12 mouse cellular contexts compared by ENCODE assay signal in the genomic region with DNA sequence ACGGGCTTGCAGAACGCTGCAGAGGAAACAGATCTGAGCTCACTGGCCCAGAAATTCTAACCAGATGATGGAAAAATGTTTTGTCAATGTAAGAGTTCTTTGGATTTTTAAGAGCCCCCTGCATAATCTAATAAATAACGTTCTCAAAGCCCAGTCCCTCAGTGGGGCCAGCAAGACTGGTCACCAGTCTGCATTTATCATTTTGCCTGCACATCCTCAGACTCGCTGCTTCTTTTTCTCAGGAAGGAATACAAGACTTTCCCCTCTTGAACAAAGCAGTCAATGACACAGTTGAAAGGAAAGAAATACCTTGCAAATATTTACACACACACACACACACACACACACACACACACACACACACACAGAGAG.
DNase-seq lines count a peak whose midpoint lies in the region; ATAC-seq and TF ChIP-seq lines count a peak whose summit lies in the region.
"Had no signal": no experiment of that assay in that cellular context is flagged by ENCODE, and none has a peak within 500 bp of the region (broad histone marks: within the 10 kb centered on the region; RNA-seq: fewer than 3 reads in every experiment).

No protein-coding gene starts in this region.

- H3K27ac ChIP-seq in heart, embryonic 11.5 days (ENCODE audit: low read depth, low read length): peak overlapping the region; percentile 15; the same call in 1 of the 2 replicates
- H3K27ac ChIP-seq in stomach, embryonic 14.5 days (ENCODE audit: low read length): peak overlapping the region; percentile 6; the same call in 1 of the 2 replicates
- H3K27ac ChIP-seq in stomach, postnatal 0 days (replicated peaks): no peak overlapping the region
- H3K27ac ChIP-seq in hindbrain, postnatal 0 days: peak overlapping the region; percentile 32; the same call in 1 of the 2 replicates
- peak overlapping the region; percentile 66 for H3K27ac ChIP-seq in stomach, embryonic 16.5 days (ENCODE audit: low read length)
- H3K27ac ChIP-seq: lung, embryonic 15.5 days had no signal

- no peak overlapping the region for H3K4me3 ChIP-seq in heart, embryonic 11.5 days (ENCODE audit: low read depth, low read length)
- H3K4me3 ChIP-seq in stomach, embryonic 14.5 days (ENCODE audit: low read depth, low read length): no peak overlapping the region
- H3K4me3 ChIP-seq in stomach, postnatal 0 days (ENCODE audit: low read depth, low read length): no peak overlapping the region
- H3K4me3 ChIP-seq in hindbrain, postnatal 0 days (ENCODE audit: low read length): no peak overlapping the region
- H3K4me3 ChIP-seq in stomach, embryonic 16.5 days (replicated peaks; ENCODE audit: low read length): no peak overlapping the region
- H3K4me3 ChIP-seq: lung, embryonic 15.5 days; megakaryocyte, embryonic 14.5 days had no signal

- no peak overlapping the region for H3K4me2 ChIP-seq in heart, embryonic 11.5 days
- H3K4me2 ChIP-seq in stomach, embryonic 14.5 days (replicated peaks; ENCODE audit: low read depth, low read length): no peak overlapping the region
- H3K4me2 ChIP-seq in stomach, postnatal 0 days (replicated peaks; ENCODE audit: low read depth): no peak overlapping the region
- H3K4me2 ChIP-seq in hindbrain, postnatal 0 days (ENCODE audit: low read depth, low read length): no peak overlapping the region
- no peak overlapping the region for H3K4me2 ChIP-seq in stomach, embryonic 16.5 days (ENCODE audit: low read depth, low read length)
- H3K4me2 ChIP-seq: lung, embryonic 15.5 days had no signal

- peaks cover 4% of the 10 kb centered on the region; the same call in 1 of the 2 replicates for H3K4me1 ChIP-seq in heart, embryonic 11.5 days (ENCODE audit: control insufficient read depth, insufficient read depth, low read length)
- H3K4me1 ChIP-seq in stomach, embryonic 14.5 days (ENCODE audit: control insufficient read depth, insufficient read depth, low read length): peaks cover 13% of the 10 kb centered on the region; the same call in 1 of the 2 replicates
- no peaks in the 10 kb centered on the region for H3K4me1 ChIP-seq in stomach, postnatal 0 days (replicated peaks; ENCODE audit: control insufficient read depth, insufficient read depth)
- no peaks in the 10 kb centered on the region for H3K4me1 ChIP-seq in hindbrain, postnatal 0 days (ENCODE audit: insufficient read depth, low read length)
- H3K4me1 ChIP-seq in stomach, embryonic 16.5 days (ENCODE audit: control insufficient read depth, insufficient read depth, low read length): peaks cover 9% of the 10 kb centered on the region
- H3K4me1 ChIP-seq: lung, embryonic 15.5 days; megakaryocyte, embryonic 14.5 days had no signal

- 44% methylated on average over 4 of the region's 4 CpGs for WGBS in heart, embryonic 11.5 days (ENCODE audit: insufficient replicate concordance)
- WGBS in stomach, embryonic 14.5 days: 15% methylated on average over 4 of the region's 4 CpGs
- 17% methylated on average over 4 of the region's 4 CpGs for WGBS in stomach, postnatal 0 days
- WGBS in hindbrain, postnatal 0 days: 46% methylated on average over 4 of the region's 4 CpGs
- 20% methylated on average over 4 of the region's 4 CpGs for WGBS in stomach, embryonic 16.5 days

- intact Hi-C loops in heart, postnatal 10 days (cut with DNase I): no loop called here

- no peaks in the 10 kb centered on the region for H3K27me3 ChIP-seq in heart, embryonic 11.5 days (ENCODE audit: control insufficient read depth, insufficient read depth, low read length)
- H3K27me3 ChIP-seq in stomach, embryonic 14.5 days (ENCODE audit: control insufficient read depth, insufficient read depth, low read length): no peaks in the 10 kb centered on the region
- no peaks in the 10 kb centered on the region for H3K27me3 ChIP-seq in stomach, postnatal 0 days (ENCODE audit: control insufficient read depth, insufficient read depth, low read length)
- H3K27me3 ChIP-seq in hindbrain, postnatal 0 days (ENCODE audit: insufficient read depth, low read length): no peaks in the 10 kb centered on the region
- H3K27me3 ChIP-seq in stomach, embryonic 16.5 days (ENCODE audit: control insufficient read depth, insufficient read depth, low read length): no peaks in the 10 kb centered on the region
- H3K27me3 ChIP-seq: lung, embryonic 15.5 days; megakaryocyte, embryonic 14.5 days had no signal

- TF ChIP-seq EP300 in stomach, postnatal 0 days (optimal IDR thresholded peaks at IDR 0.05): no peak

- H3K36me3 ChIP-seq in heart, embryonic 11.5 days (ENCODE audit: control insufficient read depth, insufficient read depth, low read length): no peaks in the 10 kb centered on the region
- no peaks in the 10 kb centered on the region for H3K36me3 ChIP-seq in stomach, embryonic 14.5 days (ENCODE audit: control insufficient read depth, insufficient read depth, low read length)
- no peaks in the 10 kb centered on the region for H3K36me3 ChIP-seq in stomach, postnatal 0 days (ENCODE audit: control insufficient read depth, insufficient read depth, low read length)
- no peaks in the 10 kb centered on the region for H3K36me3 ChIP-seq in hindbrain, postnatal 0 days (ENCODE audit: insufficient read depth, low read length)
- no peaks in the 10 kb centered on the region for H3K36me3 ChIP-seq in stomach, embryonic 16.5 days (ENCODE audit: control insufficient read depth, insufficient read depth, low read length)
- H3K36me3 ChIP-seq: lung, embryonic 15.5 days had no signal

- H3K9me3 ChIP-seq in heart, embryonic 11.5 days (replicated peaks; ENCODE audit: control insufficient read depth, low read length): no peaks in the 10 kb centered on the region
- H3K9me3 ChIP-seq in stomach, embryonic 14.5 days (ENCODE audit: control insufficient read depth, low read depth, low read length): no peaks in the 10 kb centered on the region
- H3K9me3 ChIP-seq in stomach, postnatal 0 days (ENCODE audit: control insufficient read depth, low read length): no peaks in the 10 kb centered on the region
- H3K9me3 ChIP-seq in hindbrain, postnatal 0 days (ENCODE audit: low read length): no peaks in the 10 kb centered on the region
- H3K9me3 ChIP-seq in stomach, embryonic 16.5 days (replicated peaks; ENCODE audit: control insufficient read depth, low read length): no peaks in the 10 kb centered on the region; the same call in 1 of the 2 replicates
- H3K9me3 ChIP-seq: lung, embryonic 15.5 days had no signal

- no peak for TF ChIP-seq CTCF in stomach, postnatal 0 days (IDR thresholded peaks at IDR 0.05; ENCODE audit: low read depth)
- no peak for TF ChIP-seq CTCF in hindbrain, postnatal 0 days (IDR thresholded peaks at IDR 0.05; ENCODE audit: low read depth)

- no peak overlapping the region for H3K9ac ChIP-seq in heart, embryonic 11.5 days (ENCODE audit: low read depth, low read length)
- H3K9ac ChIP-seq in stomach, embryonic 14.5 days (replicated peaks; ENCODE audit: low read depth, low read length): no peak overlapping the region
- no peak overlapping the region for H3K9ac ChIP-seq in stomach, postnatal 0 days (ENCODE audit: low read length)
- no peak overlapping the region for H3K9ac ChIP-seq in hindbrain, postnatal 0 days (replicated peaks; ENCODE audit: low read length)
- H3K9ac ChIP-seq in stomach, embryonic 16.5 days (ENCODE audit: low read length): peak overlapping the region; percentile 26; the same call in 1 of the 2 replicates
- H3K9ac ChIP-seq: lung, embryonic 15.5 days had no signal

- ATAC-seq in heart, embryonic 11.5 days (replicated peaks; ENCODE audit: insufficient number of reproducible peaks, low FRiP score, low TSS enrichment): no peak
- ATAC-seq in stomach, embryonic 14.5 days (ENCODE audit: insufficient number of reproducible peaks, insufficient read depth, low FRiP score, low read depth): no peak
- no peak for ATAC-seq in stomach, postnatal 0 days (ENCODE audit: low FRiP score, low TSS enrichment)
- ATAC-seq in hindbrain, postnatal 0 days: no peak
- no peak for ATAC-seq in stomach, embryonic 16.5 days (ENCODE audit: insufficient read depth, low FRiP score)

- no peak for DNase-seq in heart, postnatal 10 days
- DNase-seq in stomach, postnatal 0 days (ENCODE audit: low spot score): no peak
- no peak for DNase-seq in hindbrain, postnatal 0 days (ENCODE audit: low spot score)
- DNase-seq in adrenal gland, postnatal 36 days: no peak
- DNase-seq in natural killer cell, adult 2 months (ENCODE audit: low spot score in 2 of 2): no peak
- DNase-seq: liver; thymus, adult 2 months had no signal
